Mouse (Mus musculus) neural tube, embryonic 11.5 days (tissue): ENCODE data around the gene Tmprss7. TPM values are rescaled to one million over a fixed set of nuclear protein-coding genes. Genes with fewer than 3 reads are reported as not detected.
A peak's percentile ranks its signal among the peaks of the same experiment; 100 is the strongest.

ENCODE experiments used
- ATAC-seq: fragments of 200-750 bp; cut with Nextera tagmentation; 2 replicates; pipeline ENCODE4 v1.8.0; 2017; ENCODE audit warnings: moderate number of reproducible peaks, mild to moderate bottlenecking, moderate TSS enrichment, moderate library complexity; ENCODE audit not compliant: insufficient read depth, low FRiP score, low TSS enrichment
- DNase-seq: peaks from one replicate; pipeline ENCODE4 v3.0.0-alpha.2; 2015; ENCODE audit warnings: low spot score
- H3K27ac ChIP-seq: fragments of 300-500 bp; sonication (generic); 2 replicates; pipeline ENCODE4 v1.5.1; 2014; ENCODE audit warnings: low read depth, mild to moderate bottlenecking, low read length
- H3K27me3 ChIP-seq: fragments of 300-500 bp; sonication (generic); 2 replicates; pipeline ENCODE4 v1.6.1; 2014; ENCODE audit warnings: mild to moderate bottlenecking, low read length, mixed read lengths; ENCODE audit not compliant: control insufficient read depth, insufficient read depth
- H3K36me3 ChIP-seq: fragments of 300-500 bp; sonication (generic); 2 replicates; pipeline ENCODE4 v1.6.1; 2014; ENCODE audit warnings: mild to moderate bottlenecking, low read length, moderate library complexity, mixed read lengths; ENCODE audit not compliant: control insufficient read depth, insufficient read depth
- H3K4me1 ChIP-seq: fragments of 300-500 bp; sonication (generic); 2 replicates; pipeline ENCODE4 v1.6.1; 2014; ENCODE audit warnings: low read length, mixed read lengths; ENCODE audit not compliant: control insufficient read depth, insufficient read depth
- H3K4me2 ChIP-seq: fragments of 300-500 bp; sonication (generic); 2 replicates; pipeline ENCODE4 v1.6.1; 2014; ENCODE audit warnings: low read depth, mild to moderate bottlenecking, moderate library complexity
- H3K4me3 ChIP-seq: fragments of 300-500 bp; sonication (generic); 2 replicates; pipeline ENCODE4 v1.5.1; 2014; ENCODE audit warnings: low read depth, low read length
- H3K9ac ChIP-seq: fragments of 300-500 bp; sonication (generic); 2 replicates; pipeline ENCODE4 v1.6.1; 2014; ENCODE audit warnings: mild to moderate bottlenecking, low read length
- H3K9me3 ChIP-seq: fragments of 300-500 bp; sonication (generic); 2 replicates; pipeline ENCODE4 v1.6.1; 2016; ENCODE audit warnings: low read length; ENCODE audit not compliant: control insufficient read depth
- WGBS: fragments of 180-500 bp; shearing (Covaris S2); extraction: QIAGEN DNeasy Blood & Tissue Kit; methylation state at CpG from one replicate; pipeline ENCODE4 v1.1.7; 2014; 5-methylcytosine and 5-hydroxymethylcytosine counted together
- polyA plus RNA-seq: library from polyadenylated mRNA; unstranded; fragments of >200 nt; fragmentation: Nextera tagmentation; extraction: Ambion mirVana; gene quantifications from 2 replicates; pipeline ENCODE4 v1.2.1, GENCODE M21; 2014

The Tmprss7 gene
- polyA plus RNA-seq: 0.41 and 0.58 TPM in 2 replicates

GRCm38 (mm10) chr16:45693558-45693957 lies at the start of gene Tmprss7:
Gene Tmprss7, minus strand, starts transcription at chr16:45693658.
- no peak within 1 kb of the TSS for H3K4me2 ChIP-seq
- no peak within 1 kb of the TSS for H3K4me3 ChIP-seq
- ATAC-seq: no peak
- no peak within 1 kb of the TSS for H3K9ac ChIP-seq
- H3K4me1 ChIP-seq: 0 out of 2 replicates have a peak, but pooled peaks cover 2% of the 10 kb centered on the region
- no peaks in the 10 kb centered on the region for H3K9me3 ChIP-seq
- H3K27me3 ChIP-seq: no peaks in the 10 kb centered on the region
- no peaks in the 10 kb centered on the region for H3K36me3 ChIP-seq
- no peak within 1 kb of the TSS for H3K27ac ChIP-seq
- DNase-seq: no peak
- 81% methylated on average over 10 of the region's 10 CpGs for WGBS

GRCm38 (mm10) chr16:45742615-45743476 lies 49.4 kb upstream of the Tmprss7 start, which contains the start of gene Abhd10:
Gene Abhd10, minus strand, starts transcription at chr16:45742955.
- WGBS: under 1% methylated on average over 47 of the region's 51 CpGs
- Histone ChIP-seq H3K27ac (peak within 1 kb of the TSS; percentile 86), H3K4me2 (peak within 1 kb of the TSS; percentile 53), H3K27me3 (no peaks in the 10 kb centered on the region), H3K4me1 (peaks cover 7% of the 10 kb centered on the region; the same call in 1 of the 2 replicates), H3K36me3 (no peaks in the 10 kb centered on the region; the same call in 1 of the 2 replicates), H3K9me3 (no peaks in the 10 kb centered on the region), H3K9ac (peak within 1 kb of the TSS; percentile 97), H3K4me3 (peak within 1 kb of the TSS; percentile 78)
- DNase-seq: peak; percentile 99
- ATAC-seq: peak; percentile 97

GRCm38 (mm10) chr16:45737880-45738279 lies 44.4 kb upstream of the Tmprss7 start:
- Histone ChIP-seq H3K9me3 (no peaks in the 10 kb centered on the region), H3K4me1 (peaks cover 7% of the 10 kb centered on the region; the same call in 1 of the 2 replicates), H3K9ac (no peak overlapping the region), H3K4me3 (no peak overlapping the region), H3K36me3 (peaks cover 2% of the 10 kb centered on the region; the same call in 1 of the 2 replicates), H3K4me2 (no peak overlapping the region), H3K27me3 (no peaks in the 10 kb centered on the region), H3K27ac (no peak overlapping the region)
- ATAC-seq (no peak), DNase-seq (no peak)
- WGBS: 93% methylated on average over 8 of the region's 8 CpGs

GRCm38 (mm10) chr16:45736724-45737123 lies 43.3 kb upstream of the Tmprss7 start:
- 95% methylated on average over 3 of the region's 3 CpGs for WGBS
- ATAC-seq (no peak), DNase-seq (no peak)
- no peak overlapping the region for H3K4me3 ChIP-seq
- H3K4me2 ChIP-seq: no peak overlapping the region
- H3K9ac ChIP-seq: no peak overlapping the region
- H3K36me3 ChIP-seq: peaks cover 2% of the 10 kb centered on the region; the same call in 1 of the 2 replicates
- H3K27ac ChIP-seq: no peak overlapping the region
- H3K27me3 ChIP-seq: no peaks in the 10 kb centered on the region
- peaks cover 7% of the 10 kb centered on the region; the same call in 1 of the 2 replicates for H3K4me1 ChIP-seq
- no peaks in the 10 kb centered on the region for H3K9me3 ChIP-seq

GRCm38 (mm10) chr16:45729163-45729562 lies 35.7 kb upstream of the Tmprss7 start:
- Histone ChIP-seq H3K27ac (no peak overlapping the region), H3K36me3 (no peaks in the 10 kb centered on the region; the same call in 1 of the 2 replicates), H3K27me3 (no peaks in the 10 kb centered on the region), H3K4me3 (no peak overlapping the region), H3K9me3 (no peaks in the 10 kb centered on the region), H3K4me1 (0 out of 2 replicates have a peak, but pooled peaks cover 4% of the 10 kb centered on the region), H3K9ac (no peak overlapping the region), H3K4me2 (no peak overlapping the region)
- no peak for DNase-seq
- no peak for ATAC-seq
- WGBS: 82% methylated on average over 5 of the region's 5 CpGs

GRCm38 (mm10) chr16:45724742-45725102 lies 31.3 kb upstream of the Tmprss7 start:
- Histone ChIP-seq H3K9me3 (no peaks in the 10 kb centered on the region), H3K4me3 (peak overlapping the region; percentile 72), H3K36me3 (0 out of 2 replicates have a peak, but pooled peaks cover 4% of the 10 kb centered on the region), H3K4me2 (peak overlapping the region; percentile 57), H3K4me1 (peaks cover 4% of the 10 kb centered on the region; the same call in 1 of the 2 replicates), H3K27ac (peak overlapping the region; percentile 95), H3K9ac (peak overlapping the region; percentile 86), H3K27me3 (no peaks in the 10 kb centered on the region)
- ATAC-seq (peak; percentile 87), DNase-seq (peak; percentile 85)
- 1% methylated on average over 10 of the region's 10 CpGs for WGBS

- peak within 1 kb of the TSS; percentile 86 for H3K9ac ChIP-seq
- H3K4me1 ChIP-seq: peaks cover 4% of the 10 kb centered on the region; the same call in 1 of the 2 replicates
- no peaks in the 10 kb centered on the region for H3K9me3 ChIP-seq
- H3K36me3 ChIP-seq: 0 out of 2 replicates have a peak, but pooled peaks cover 7% of the 10 kb centered on the region
- no peaks in the 10 kb centered on the region for H3K27me3 ChIP-seq
- WGBS: under 1% methylated on average over 30 of the region's 30 CpGs
- peak; percentile 90 for ATAC-seq
- H3K27ac ChIP-seq: peak within 1 kb of the TSS; percentile 95
- peak within 1 kb of the TSS; percentile 57 for H3K4me2 ChIP-seq
- H3K4me3 ChIP-seq: peak within 1 kb of the TSS; percentile 72
- DNase-seq: peak; percentile 87
These were observed 30.7 kb upstream of the Tmprss7 start, which contains the start of gene Tagln3 for GRCm38 (mm10) chr16:45724061-45724741. Gene Tagln3, minus strand, starts transcription at chr16:45724608.

GRCm38 (mm10) chr16:45723172-45723901 lies 29.9 kb upstream of the Tmprss7 start:
- peaks cover 13% of the 10 kb centered on the region for H3K36me3 ChIP-seq
- WGBS: 36% methylated on average over 6 of the region's 6 CpGs
- H3K9ac ChIP-seq: peak overlapping the region; percentile 86
- peak overlapping the region; percentile 95 for H3K27ac ChIP-seq
- no peaks in the 10 kb centered on the region for H3K27me3 ChIP-seq
- ATAC-seq (peak; percentile 28), DNase-seq (peak; percentile 53)
- peak overlapping the region; percentile 72 for H3K4me3 ChIP-seq
- peak overlapping the region; percentile 57 for H3K4me2 ChIP-seq
- no peaks in the 10 kb centered on the region for H3K9me3 ChIP-seq
- H3K4me1 ChIP-seq: peaks cover 4% of the 10 kb centered on the region; the same call in 1 of the 2 replicates
